Mouse (Mus musculus): ENCODE data around the gene Mast1. TPM values are rescaled to one million over a fixed set of nuclear protein-coding genes. Genes with fewer than 3 reads are reported as not detected.

Mast1 gene
- total RNA-seq, 2 experiments from 2014 or later: 85.7 to 90.3 TPM

DNA sequence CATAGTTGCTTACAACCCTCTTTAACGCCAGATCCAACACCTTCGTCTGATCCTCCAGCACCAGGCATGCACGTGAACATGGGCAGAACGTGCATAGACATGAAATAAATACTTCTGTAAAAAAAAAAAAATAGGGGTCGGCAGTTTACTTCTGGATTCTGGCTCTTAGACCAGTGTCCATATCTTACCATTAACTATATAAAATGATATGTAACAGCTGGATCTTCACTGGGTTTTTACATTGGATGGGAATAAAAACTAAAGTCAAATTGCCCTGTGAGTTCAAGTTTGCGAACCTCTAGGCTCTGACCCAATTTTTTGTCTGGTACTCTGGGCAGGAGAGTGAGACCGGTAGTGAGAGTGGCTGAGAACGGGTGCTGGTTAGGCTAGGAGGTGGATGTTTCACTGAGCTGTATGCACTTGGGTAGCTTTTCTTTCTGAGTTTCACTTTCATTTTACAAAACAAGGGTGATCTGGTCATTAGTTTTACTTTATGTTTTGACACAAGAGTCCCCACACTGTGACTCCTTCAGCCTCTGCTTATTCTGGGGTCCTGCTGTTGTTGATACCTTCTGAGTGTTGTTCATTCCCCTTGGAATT is 37.5 kb upstream of the Mast1 start:
- no peak for DNase-seq (ENCODE audit: low spot score in 2 of 2)
- intact Hi-C loops (cut with DNase I): loop anchor here (2.0 to 5.0 kb wide), 2 partner anchors 50 to 977 kb away; partner anchors contain the start of genes Asna1 and Samd1

DNA sequence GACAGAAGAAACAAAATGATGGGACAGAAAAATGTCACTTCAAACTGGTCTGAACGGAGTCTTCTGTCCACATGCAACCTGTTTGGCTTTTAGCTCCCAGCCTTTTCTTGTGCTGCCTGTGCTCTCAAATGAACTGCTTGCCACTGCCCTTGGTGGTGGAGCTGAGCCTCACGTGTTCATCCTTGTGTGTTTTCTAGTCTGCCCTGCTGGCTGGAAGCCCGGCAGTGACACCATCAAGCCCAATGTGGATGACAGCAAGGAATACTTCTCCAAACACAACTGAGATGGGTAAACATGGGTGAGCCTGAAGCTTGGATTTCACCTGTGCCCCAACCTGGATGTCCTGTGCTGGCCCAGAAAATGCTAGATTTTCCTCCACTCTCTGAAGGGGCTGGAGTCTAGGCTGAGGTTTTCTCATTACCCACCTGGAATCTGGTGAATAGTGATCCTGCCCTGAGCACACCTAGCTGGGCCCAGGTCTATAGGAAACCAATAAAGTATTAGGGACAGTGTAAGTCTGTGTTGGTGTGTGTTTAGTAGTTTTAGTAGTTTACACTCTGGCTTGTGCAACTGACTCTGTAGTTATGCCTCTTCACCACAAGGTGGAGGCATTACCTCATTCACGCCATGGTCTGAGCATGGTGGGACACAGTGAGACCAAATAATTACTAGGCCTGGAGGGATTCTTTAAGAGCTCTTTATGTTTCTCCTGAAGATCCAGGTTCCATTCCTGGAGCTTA is 36.8 kb upstream of the Mast1 start:
- DNase-seq (ENCODE audit: low spot score in 2 of 2): peak in 1 of 2 experiments; percentile 63
- intact Hi-C loops (cut with DNase I): loop anchor here (2.0 kb wide), 1 partner anchor 51 kb away; the partner anchor contains the start of gene Asna1

DNA sequence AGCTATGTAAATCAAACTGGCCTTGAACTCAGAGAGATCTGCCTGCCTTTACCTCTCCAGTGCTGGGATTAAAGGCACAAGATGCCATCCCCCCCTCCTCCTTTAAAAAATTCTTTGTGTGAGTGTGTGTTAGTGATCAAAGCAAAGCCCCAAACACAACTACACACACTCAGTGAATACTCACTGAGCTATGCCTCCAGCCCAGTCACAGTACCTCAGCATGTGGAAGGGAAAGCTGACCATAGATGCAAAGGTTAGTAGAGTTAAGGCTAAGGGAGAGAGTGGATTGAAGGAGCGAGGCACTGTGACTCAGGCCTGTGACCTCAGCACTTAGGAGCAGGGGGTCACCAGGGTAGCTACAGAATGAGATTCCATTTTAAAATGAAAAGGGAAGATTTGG is 35.9 kb upstream of the Mast1 start:
- no peak for DNase-seq (ENCODE audit: low spot score in 2 of 2)
- intact Hi-C loops (cut with DNase I): no loop called here

- no peak for DNase-seq (ENCODE audit: low spot score in 2 of 2)
- intact Hi-C loops (cut with DNase I): no loop called here
Measured at GRCm38 (mm10) chr8:84970913-84971312, 33.8 kb upstream of the Mast1 start.

- DNase-seq (ENCODE audit: low spot score in 2 of 2): no peak
- intact Hi-C loops (cut with DNase I): no loop called here
Measured at GRCm38 (mm10) chr8:84970135-84970790, 33.1 kb upstream of the Mast1 start.

GRCm38 (mm10) chr8:84969241-84970134 is 32.3 kb upstream of the Mast1 start, which contains the start of the genes Gm49661, Prdx2 and Rnaseh2a:
TSS of gene Gm49661 (minus strand) at chr8:84969433.
TSS of gene Prdx2 (plus strand) at chr8:84969587.
TSS of gene Rnaseh2a (minus strand) at chr8:84969767.
- peak; percentile 78 to 79 for DNase-seq (ENCODE audit: low spot score in 2 of 2)
- intact Hi-C loops (cut with DNase I): no loop called here

- intact Hi-C loops (cut with DNase I): no loop called here
- no peak for DNase-seq (ENCODE audit: low spot score in 2 of 2)
Measured at GRCm38 (mm10) chr8:84968650-84969049, 31.5 kb upstream of the Mast1 start.

GRCm38 (mm10) chr8:84967532-84968304 is 30.6 kb upstream of the Mast1 start:
- DNase-seq (ENCODE audit: low spot score in 2 of 2): no peak
- intact Hi-C loops (cut with DNase I): no loop called here

GRCm38 (mm10) chr8:84966603-84967002 is 29.4 kb upstream of the Mast1 start:
- no peak for DNase-seq (ENCODE audit: low spot score in 2 of 2)
- intact Hi-C loops (cut with DNase I): no loop called here

GRCm38 (mm10) chr8:84965731-84966291 is 28.7 kb upstream of the Mast1 start:
- intact Hi-C loops (cut with DNase I): loop anchor here (2.0 kb wide), 1 partner anchor 19 kb away; the partner anchor contains the start of gene Rtbdn
- peak; percentile 94 to 98 for DNase-seq (ENCODE audit: low spot score in 2 of 2)

DNA sequence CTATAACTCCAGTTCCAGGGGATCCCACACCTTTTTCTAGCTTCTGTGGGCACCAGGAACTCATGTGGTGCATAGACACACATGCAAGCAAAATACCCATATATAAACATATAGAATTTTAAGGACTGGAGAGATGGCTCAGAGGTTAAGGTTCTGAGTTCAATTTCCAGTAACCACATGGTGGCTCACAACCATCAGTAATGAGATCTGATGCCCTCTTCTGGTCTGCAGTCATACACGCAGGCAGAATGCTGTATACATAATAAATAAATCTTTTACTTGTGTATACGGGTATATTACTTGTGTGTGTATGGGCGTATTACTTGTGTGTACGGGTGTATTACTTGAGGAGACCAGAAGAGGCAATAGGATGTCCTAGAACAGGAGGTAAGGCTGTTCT is 26.8 kb upstream of the Mast1 start:
- intact Hi-C loops (cut with DNase I): loop anchor here (2.0 to 5.0 kb wide), 2 partner anchors 17 to 37 kb away; partner anchors contain the start of gene Rtbdn
- DNase-seq (ENCODE audit: low spot score in 2 of 2): no peak

DNA sequence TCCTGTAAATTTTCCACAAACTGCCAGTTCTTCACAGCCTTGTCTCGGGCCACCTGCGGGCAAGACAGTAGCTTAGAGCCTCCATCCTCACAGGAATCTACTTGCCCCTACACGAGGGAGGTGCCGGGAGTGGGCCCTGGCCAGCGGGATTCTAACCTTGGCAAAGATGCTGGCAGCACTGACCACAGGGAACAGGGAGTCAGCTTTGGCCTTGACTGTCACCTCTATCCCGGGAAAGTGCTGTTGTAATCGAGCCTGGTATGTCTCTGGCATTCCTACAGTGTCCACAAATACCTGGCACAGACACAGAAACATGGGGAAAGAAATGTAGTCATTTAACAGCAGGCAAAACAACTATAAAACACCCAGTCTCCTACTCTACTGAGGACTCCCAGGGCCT is 22.7 kb upstream of the Mast1 start:
- intact Hi-C loops (cut with DNase I): loop anchor here (5.0 kb wide), 2 partner anchors 33 to 43 kb away; no protein-coding TSS in a partner anchor
- no peak for DNase-seq (ENCODE audit: low spot score in 2 of 2)

DNA sequence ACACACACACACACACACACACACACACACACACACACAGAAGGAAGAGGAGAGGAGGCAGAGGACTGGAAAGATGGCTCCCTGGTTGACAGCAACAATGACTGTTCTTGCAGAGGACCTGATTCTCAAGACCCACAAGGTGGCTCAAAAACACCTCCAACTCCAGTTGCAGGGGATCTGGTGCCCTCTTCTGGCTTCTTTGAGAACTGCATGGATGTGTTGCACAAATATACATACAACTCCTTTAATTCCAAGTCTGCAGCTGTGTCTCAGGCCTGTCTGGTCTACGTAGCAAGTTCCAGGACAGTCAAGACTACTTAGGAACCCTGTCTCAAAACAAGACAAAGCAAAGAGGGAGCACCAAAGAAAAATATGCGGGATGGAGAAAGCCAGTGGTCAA is 19.6 kb upstream of the Mast1 start:
- intact Hi-C loops (cut with DNase I): loop anchor here (5.0 kb wide), 1 partner anchor 39 kb away; no protein-coding TSS in a partner anchor
- DNase-seq (ENCODE audit: low spot score in 2 of 2): peak; percentile 73 to 84

- DNase-seq (ENCODE audit: low spot score in 2 of 2): peak in 1 of 2 experiments; percentile 31
- intact Hi-C loops (cut with DNase I): no loop called here
Measured at GRCm38 (mm10) chr8:84952612-84953255, 15.6 kb upstream of the Mast1 start.

GRCm38 (mm10) chr8:84949753-84950152 is 12.6 kb upstream of the Mast1 start:
- no peak for DNase-seq (ENCODE audit: low spot score in 2 of 2)
- intact Hi-C loops (cut with DNase I): no loop called here

- intact Hi-C loops (cut with DNase I): loop anchor here (2.0 kb wide), 1 partner anchor 18 kb away; no protein-coding TSS in a partner anchor
- no peak for DNase-seq (ENCODE audit: low spot score in 2 of 2)
Measured at GRCm38 (mm10) chr8:84947241-84947545, 10.0 kb upstream of the Mast1 start.

DNA sequence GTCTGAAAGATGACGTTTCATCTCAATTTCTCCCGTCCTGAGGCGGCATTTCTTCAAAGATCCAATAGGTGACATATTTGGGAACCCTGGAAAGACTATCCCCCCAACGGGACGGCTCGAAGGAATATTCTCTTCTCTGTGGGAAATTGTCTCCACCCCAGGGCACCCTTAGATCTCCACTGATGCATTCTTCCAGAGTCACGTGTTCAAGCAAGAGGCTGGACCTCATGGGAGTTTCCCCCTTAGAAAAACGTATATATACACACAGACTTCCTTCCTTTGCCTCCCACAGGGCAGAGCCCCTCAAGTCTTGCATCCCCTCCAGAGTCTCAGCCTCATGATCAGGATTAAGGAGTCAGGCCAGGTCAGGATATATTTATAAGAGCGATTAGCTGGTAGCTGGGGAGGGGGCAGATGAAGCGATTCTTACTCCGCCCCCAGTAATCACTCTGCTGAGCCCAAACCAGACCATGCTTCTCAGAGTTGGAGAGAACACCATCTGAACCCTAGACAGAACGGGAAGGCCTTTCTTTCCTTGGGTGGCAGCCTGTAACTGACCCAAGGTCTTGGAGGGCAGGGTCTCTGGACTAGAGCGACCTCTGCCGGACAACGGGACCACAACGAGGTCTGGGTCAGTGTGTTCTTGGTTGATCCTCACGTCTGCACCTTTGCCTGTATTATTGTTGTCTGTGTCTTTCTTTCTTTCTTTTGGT is 9.5 kb upstream of the Mast1 start, which contains the start of gene Rtbdn:
Gene Rtbdn (plus strand): TSS at position 464 of the 713 bp plus-strand sequence.
- DNase-seq (ENCODE audit: low spot score in 2 of 2): peak in 1 of 2 experiments; percentile 26
- intact Hi-C loops (cut with DNase I): loop anchor here (2.0 kb wide), 1 partner anchor 18 kb away; no protein-coding TSS in a partner anchor
